Mouse (Mus musculus) erythroblast, embryonic 14.5 days (primary cell): Measurements from ENCODE around the gene Cop1.

Experiments
- GATA1 ChIP-seq: IDR thresholded peaks from 2 replicates; pipeline ENCODE4 v1.6.1; 2012; ENCODE audit warnings: low read length, inconsistent platforms, mixed read lengths
- TAL1 ChIP-seq: IDR thresholded peaks from 3 replicates; pipeline ENCODE4 v1.6.1; 2012; ENCODE audit warnings: low read length, inconsistent platforms, mixed read lengths

GRCm38 (mm10) chr1:159238147-159238546 is 6.0 kb downstream of the Cop1 start:
- peak; percentile 82 for TF ChIP-seq GATA1
- peak; percentile 84 for TF ChIP-seq TAL1
